Mouse (Mus musculus) 3134 (cell line): ENCODE data around the gene Mta1.

ENCODE experiments used
- DNase-seq: peaks from one replicate; pipeline ENCODE4 v3.0.0-alpha.2; 2011; ENCODE audit warnings: low spot score; ENCODE audit not compliant: insufficient read length; ENCODE audit errors: extremely low read depth

Gene Mta1

GRCm38 (mm10) chr12:113133260-113133659 is 35.2 kb downstream of the Mta1 start:
- no peak for DNase-seq

GRCm38 (mm10) chr12:113133861-113134403 is 35.9 kb downstream of the Mta1 start:
- no peak for DNase-seq

DNA sequence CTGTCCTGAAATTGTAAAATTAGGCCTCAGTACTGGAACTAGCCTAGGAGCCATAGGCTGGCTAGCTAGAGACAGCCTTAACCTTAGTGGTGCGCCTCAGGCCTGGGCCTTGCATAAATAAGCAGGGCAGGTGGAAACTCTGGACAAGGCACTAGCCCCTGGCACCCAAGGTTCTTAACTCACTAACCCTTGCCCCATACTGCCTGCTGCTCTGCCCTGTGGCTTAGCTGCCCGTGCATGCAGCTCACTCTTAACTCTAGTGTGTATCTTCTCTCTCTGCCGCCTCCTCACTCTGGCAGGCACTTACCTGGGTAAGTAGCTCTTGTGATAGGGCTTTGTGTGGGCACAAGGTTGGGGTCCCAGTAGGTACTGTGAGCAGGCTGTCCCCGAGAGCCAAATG is 36.4 kb downstream of the Mta1 start:
- DNase-seq: no peak

DNA sequence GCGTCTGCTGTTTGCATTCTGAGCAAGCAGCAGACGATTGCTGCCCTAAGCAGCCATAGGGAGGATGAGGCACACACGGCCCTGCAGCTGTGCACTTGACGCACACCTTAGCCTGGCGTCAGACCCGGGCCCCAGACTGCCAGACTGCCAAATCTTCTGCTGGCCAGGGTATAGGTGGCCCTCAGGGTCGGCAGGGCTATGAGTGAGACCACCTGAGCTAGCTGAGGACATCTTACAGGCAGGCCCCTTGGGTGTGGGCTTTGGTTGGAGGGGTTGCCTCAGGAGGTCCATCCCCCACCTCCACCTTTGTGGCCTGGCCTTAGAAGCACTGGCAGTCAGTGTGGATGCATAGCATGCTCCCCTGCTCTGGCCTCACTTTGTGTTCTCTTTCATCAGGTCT is 37.3 kb downstream of the Mta1 start:
- DNase-seq: no peak

GRCm38 (mm10) chr12:113136492-113137020 is 38.5 kb downstream of the Mta1 start:
- no peak for DNase-seq

- DNase-seq: no peak
Measured at GRCm38 (mm10) chr12:113137260-113138213, 39.5 kb downstream of the Mta1 start.

DNA sequence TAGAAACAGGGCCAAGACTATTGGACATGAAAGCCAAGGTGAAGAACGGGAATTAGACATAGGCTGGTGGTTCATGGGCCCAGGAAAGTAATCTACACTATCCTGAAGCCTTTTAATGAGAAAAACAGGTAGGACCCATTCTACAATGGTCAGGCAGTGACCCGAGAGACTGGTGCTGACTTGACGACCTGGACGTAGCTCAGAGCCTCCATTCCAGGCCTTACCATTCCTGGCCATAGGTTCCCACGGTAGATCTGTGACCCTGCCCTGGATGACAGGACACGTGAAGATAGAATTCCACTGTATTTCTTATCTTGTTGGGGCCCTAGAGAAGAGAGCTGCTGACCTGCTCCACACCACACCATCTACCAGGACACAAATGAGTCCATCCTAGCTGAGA is 40.2 kb downstream of the Mta1 start:
- DNase-seq: no peak

DNA sequence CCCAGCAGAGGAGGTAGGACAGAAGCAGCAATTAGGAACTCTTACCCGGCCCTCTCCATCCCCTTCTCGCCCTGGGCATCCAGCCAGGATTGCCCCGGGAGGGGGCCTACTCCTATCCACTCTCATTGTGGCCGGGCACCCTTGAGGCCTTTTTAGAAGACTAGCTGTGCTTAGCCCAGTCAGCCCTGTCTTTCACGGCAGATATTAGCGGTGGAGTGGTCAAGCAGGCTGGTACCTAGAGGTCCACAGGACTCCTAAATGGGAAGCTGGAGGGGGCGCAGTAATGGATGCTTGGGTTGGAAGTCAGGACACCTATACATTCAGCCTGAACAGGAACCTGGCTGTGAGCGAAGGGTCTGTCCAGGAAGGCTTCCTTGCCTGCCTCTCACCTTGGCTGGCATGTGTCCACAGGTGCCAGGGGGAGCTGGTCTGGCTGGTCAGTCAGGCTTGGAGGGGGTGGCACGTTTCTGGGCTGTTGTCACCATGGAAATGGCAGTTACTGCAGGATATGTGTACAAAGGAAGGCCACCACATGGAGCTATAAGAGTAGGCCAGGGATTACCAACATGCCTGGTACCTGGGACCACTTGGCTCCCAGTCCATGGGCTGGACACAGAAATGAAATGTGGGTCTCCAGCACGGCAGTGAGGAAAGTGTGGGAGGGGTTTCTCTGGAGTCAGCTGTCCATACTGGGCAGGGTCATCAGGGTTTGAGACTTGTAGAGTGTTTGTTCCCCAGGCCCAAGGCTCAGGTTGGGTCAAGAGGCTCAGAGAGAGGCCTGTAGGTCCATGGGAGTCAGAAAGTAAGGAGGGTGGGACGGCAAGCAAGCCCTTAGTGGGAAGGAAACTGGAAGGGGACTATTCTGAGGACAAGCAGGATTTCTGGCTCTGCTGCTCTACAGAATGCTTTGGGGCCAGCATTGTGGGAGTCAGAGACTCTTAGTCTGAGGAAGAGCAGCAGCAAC is 41.1 kb downstream of the Mta1 start:
- DNase-seq: no peak

DNA sequence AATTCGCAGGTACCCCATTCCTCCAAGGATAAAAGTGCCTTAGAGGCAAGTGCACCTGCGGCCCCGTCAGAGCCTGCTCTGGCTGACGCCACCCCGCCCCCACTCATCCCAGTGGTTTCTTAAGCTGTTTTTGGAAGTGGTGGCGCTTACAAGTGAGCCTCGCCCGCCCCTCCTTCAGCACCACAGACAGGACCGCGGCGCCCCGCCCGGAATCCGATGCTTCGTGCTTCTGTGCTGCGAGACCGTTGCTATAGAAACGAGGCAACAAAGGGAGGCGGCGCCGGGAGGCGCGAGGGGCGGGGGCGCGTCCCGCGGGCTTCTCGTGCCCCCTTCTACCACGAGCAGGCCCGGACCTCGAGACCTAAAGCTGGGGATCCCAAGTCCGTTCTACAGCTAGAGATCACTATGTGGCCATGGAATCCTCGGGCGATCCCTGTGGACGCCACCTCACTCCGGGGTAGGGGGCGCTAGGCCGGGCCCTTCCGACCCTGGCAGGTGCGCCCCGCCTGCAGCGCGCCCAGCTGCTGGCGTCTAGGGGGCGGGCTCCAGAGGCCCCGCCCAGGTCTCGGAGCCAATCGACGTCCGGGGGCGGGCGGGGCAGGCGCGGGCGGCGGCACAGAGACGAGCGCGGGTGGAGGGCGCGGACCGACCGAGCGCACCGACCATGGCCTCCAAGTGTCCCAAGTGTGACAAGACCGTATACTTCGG is 42.0 kb downstream of the Mta1 start, which contains the start of gene Crip2:
Gene Crip2 (plus strand): TSS at position 329 of the 708 bp plus-strand sequence.
- DNase-seq: peak; percentile 99

- peak; percentile 83 for DNase-seq
Measured at GRCm38 (mm10) chr12:113140616-113141411, 42.7 kb downstream of the Mta1 start.

- peak; percentile 44 for DNase-seq
Measured at GRCm38 (mm10) chr12:113141531-113141973, 43.5 kb downstream of the Mta1 start.

DNA sequence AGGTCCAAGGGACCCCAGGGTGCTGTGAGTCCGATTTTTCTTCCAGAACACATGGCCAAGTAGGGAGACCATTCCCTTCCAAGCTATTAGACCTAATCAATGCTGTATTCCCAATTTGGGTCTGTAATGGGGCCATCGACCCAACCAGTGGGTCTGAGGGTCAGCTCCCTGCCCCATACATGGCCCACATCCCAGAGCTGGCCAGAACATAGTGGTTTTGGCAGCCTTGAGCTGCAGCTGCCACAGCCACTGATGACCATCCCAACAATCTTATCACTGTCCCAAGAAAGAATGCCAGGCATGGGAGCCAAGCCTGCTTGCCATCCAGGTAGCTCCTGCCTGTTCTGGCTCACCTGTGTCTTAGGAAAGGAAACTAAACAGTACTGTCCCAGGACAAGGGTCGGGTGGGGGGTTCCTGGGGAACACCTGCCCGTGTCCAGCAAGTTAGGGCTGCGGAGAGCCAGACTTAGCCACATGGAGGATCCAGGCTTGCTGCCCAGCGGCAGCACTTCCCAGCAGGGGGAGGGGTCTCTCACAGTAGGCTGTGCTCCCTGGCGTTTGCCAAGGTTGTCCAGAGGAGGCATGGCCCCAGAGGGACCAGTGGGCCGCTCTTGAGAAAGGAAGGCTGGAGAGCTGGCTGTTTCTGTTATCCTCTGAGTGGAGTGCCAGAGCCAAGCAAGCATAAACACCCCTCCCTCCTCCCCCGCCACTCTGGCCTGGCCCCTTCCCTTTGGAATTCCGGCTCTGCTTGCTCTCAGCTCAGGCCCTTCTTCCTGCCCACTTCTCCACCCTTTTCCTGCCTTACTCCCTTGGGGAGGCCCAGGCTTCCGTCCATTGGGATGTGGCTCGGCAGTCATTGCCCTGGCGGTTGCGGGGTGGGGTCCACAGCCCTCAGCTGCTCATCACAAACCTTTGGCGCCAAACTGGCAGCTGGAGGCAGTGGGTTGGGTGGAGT is 44.2 kb downstream of the Mta1 start:
- DNase-seq: peak; percentile 84

DNA sequence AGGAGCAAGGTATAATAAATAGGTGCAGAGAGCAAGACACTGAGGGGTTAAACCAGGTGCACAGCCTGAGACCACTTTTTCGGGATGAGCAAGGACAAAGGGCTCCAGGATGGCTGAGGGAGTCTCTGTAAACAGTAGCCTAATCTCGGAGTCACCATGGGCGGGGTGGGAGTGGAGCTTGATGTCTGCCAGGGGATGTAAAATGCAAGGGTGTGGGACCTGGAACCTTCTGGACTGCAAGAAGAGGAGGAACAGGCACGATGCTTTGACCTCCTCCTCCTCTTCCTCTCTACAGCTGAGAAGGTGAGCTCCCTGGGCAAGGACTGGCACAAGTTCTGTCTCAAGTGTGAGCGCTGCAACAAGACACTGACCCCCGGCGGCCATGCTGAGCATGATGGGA is 45.1 kb downstream of the Mta1 start:
- DNase-seq: no peak

DNA sequence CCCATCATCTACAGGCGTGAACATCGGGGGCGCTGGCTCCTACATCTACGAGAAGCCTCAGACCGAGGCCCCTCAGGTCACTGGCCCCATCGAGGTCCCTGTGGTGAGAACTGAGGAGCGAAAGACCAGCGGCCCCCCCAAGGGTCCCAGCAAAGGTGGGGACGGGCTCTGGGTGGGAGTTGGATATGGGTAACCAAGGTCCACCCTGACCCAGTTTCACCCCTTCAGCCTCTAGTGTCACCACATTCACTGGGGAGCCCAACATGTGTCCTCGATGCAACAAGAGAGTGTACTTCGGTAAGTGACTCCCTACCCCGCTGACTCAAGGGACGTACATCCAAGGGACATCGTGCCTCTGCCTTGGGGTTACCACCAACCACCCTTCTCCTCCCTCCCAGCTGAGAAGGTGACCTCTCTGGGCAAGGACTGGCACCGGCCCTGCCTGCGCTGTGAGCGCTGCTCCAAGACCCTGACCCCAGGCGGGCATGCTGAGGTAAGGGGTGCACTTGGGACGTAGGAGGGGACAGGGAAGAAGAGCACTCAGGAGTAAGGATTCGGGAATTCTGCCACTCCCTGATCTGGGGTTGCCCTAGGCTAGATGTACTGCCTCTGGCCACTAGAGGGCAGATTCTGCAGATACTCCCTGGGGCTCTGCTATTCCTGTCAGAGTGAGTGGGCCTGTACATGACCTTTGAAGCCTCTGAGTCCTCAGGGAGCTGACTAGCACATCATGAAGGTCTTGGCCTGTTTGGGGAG is 46.1 kb downstream of the Mta1 start:
- peak; percentile 66 for DNase-seq

GRCm38 (mm10) chr12:113144886-113145285 is 46.8 kb downstream of the Mta1 start:
- DNase-seq: no peak

DNA sequence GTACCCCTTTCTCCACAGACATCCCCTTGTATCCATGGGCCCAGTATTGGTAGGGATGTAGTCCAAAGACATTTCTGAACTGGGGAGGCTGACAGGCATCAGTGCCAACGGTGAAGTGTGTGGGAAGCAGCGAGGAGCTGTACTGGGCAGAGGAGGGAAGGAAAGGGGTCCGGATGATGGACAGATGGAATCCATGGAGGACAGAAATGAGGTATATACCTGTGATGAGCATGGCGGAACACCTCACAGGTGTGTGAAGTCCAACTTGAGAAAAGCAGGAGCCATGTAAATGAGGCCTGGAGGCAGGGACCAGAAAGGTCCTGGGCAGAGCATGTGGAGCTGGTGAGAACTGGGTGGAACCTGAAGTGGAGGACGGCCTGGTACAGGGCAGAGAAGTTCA is 47.5 kb downstream of the Mta1 start:
- DNase-seq: no peak
